In the genomic region with DNA sequence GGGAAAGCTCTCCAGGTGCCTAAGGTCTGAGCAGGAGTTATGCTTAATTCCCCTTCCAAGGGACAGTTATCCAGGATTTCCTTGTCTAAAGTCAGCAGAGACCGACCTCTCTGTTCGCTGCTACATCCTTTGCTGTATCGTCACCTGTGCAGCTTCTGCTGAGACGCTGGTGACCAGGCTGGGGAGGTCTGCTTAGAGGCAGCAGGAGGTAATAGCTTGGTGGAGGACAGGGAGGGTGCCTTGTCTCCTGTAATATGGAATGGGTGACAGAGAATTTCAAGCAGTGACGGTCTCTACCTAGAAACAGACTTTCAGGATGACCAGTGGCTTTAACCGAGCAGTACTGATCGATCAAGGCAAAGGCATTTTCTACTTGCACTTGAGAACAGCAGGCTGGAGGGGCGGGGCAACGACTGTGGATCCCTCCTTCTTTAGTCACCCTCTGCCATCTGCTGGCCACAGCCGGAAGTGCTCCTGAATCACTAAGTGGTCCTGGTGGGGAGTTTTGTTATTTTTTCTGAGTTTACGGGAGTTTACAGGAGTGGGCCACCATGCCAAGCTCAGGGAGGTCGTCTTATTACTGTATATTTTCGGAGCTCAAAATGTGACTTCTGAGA, we compare ENCODE assay signal across 8 mouse cellular contexts. TPM values are rescaled to one million over a fixed set of nuclear protein-coding genes. Genes with fewer than 3 reads are reported as not detected.
DNase-seq lines count a peak whose midpoint lies in the region; ATAC-seq lines count a peak whose summit lies in the region.

No protein-coding gene starts in this region.

- ATAC-seq in hindbrain, embryonic 16.5 days = peak; percentile 86

- 20% methylated on average over 13 of the region's 13 CpGs for WGBS in hindbrain, embryonic 16.5 days

- peak overlapping the region; percentile 55 for H3K9ac ChIP-seq in hindbrain, embryonic 16.5 days (ENCODE audit: low read depth, low read length)

- peaks cover 3% of the 10 kb centered on the region; the same call in 1 of the 2 replicates for H3K4me1 ChIP-seq in hindbrain, embryonic 16.5 days (ENCODE audit: control insufficient read depth, insufficient read depth, low read depth, low read length)

- peak overlapping the region; percentile 52 for H3K4me2 ChIP-seq in hindbrain, embryonic 16.5 days (ENCODE audit: low read length)

- no peak overlapping the region for H3K27ac ChIP-seq in hindbrain, embryonic 16.5 days (ENCODE audit: low read depth, low read length)

- H3K36me3 ChIP-seq in hindbrain, embryonic 16.5 days (ENCODE audit: control insufficient read depth, insufficient read depth, low read length) = no peaks in the 10 kb centered on the region

- peak overlapping the region; percentile 25 for H3K4me3 ChIP-seq in hindbrain, embryonic 16.5 days (ENCODE audit: low read length)

- DNase-seq in WW6 (ENCODE audit: low read depth, low spot score) = peak; percentile 71
- DNase-seq in cerebellum, postnatal 4 days (ENCODE audit: low spot score in 2 of 2) = peak; percentile 86
- DNase-seq in gastrocnemius, adult 18-20 months (ENCODE audit: low spot score) = peak; percentile 85
- peak; percentile 45 for DNase-seq in left cerebral cortex, adult 11 months (ENCODE audit: low spot score)
- peak; percentile 76 to 85 for DNase-seq in lung, postnatal 4 days
- peak; percentile 74 for DNase-seq in right cerebral cortex, adult 18-20 months
- peak; percentile 54 for DNase-seq in urinary bladder, adult 2 months (ENCODE audit: low spot score)

- no peaks in the 10 kb centered on the region for H3K27me3 ChIP-seq in hindbrain, embryonic 16.5 days (replicated peaks; ENCODE audit: control insufficient read depth, insufficient read depth, low read length)

- no peaks in the 10 kb centered on the region for H3K9me3 ChIP-seq in hindbrain, embryonic 16.5 days (ENCODE audit: control insufficient read depth, low read length)

RNA-seq across cellular contexts. Expression of a gene that starts 50.7 kb away (rescaled TPM):
- total RNA-seq in gastrocnemius, adult 18-20 months (2021) = 100 to 1,000 TPM; 316 to 319 TPM
- 87.4 and 87.8 TPM in 2 replicates for polyA plus RNA-seq in hindbrain, embryonic 16.5 days (2015; fragmentation: Nextera tagmentation; extraction: Ambion mirVana)
- 60.7 and 70.8 TPM in 2 replicates for polyA plus RNA-seq in urinary bladder, adult 2 months (2012; rRNA removed)
